Mouse (Mus musculus) CD4-positive helper T cell, adult 2 months (primary cell): ENCODE measurements around the gene Lin7a.
"Not testable (repeated sequence)": the region's sequence is repeated elsewhere in the genome, so short reads cannot be mapped to it uniquely, and the experiment has no call there.

ENCODE experiments used
- DNase-seq: peaks from one replicate; pipeline ENCODE4 v3.0.0-alpha.2; 2012; ENCODE audit warnings: low read depth, missing footprints, low spot score

The Lin7a gene

GRCm38 (mm10) chr10:107237076-107237475 lies 34.4 kb upstream of the Lin7a start:
- no peak for DNase-seq

- no peak for DNase-seq
These were observed 33.8 kb upstream of the Lin7a start for GRCm38 (mm10) chr10:107237736-107238135.

- DNase-seq: no peak
These were observed 33.2 kb upstream of the Lin7a start for GRCm38 (mm10) chr10:107238151-107238860.

GRCm38 (mm10) chr10:107238861-107239435 lies 32.5 kb upstream of the Lin7a start:
- DNase-seq: no peak

- DNase-seq: no peak
These were observed 31.7 kb upstream of the Lin7a start for GRCm38 (mm10) chr10:107239651-107240330.

GRCm38 (mm10) chr10:107240446-107240845 lies 31.0 kb upstream of the Lin7a start:
- DNase-seq: no peak

GRCm38 (mm10) chr10:107240986-107241385 lies 30.5 kb upstream of the Lin7a start:
- DNase-seq: no peak

- no peak for DNase-seq
These were observed 30.1 kb upstream of the Lin7a start for GRCm38 (mm10) chr10:107241406-107241805.

- not testable (repeated sequence) for DNase-seq
These were observed 29.5 kb upstream of the Lin7a start for GRCm38 (mm10) chr10:107241999-107242398.

GRCm38 (mm10) chr10:107242696-107243400 lies 28.6 kb upstream of the Lin7a start:
- no peak for DNase-seq

- no peak for DNase-seq
These were observed 27.3 kb upstream of the Lin7a start for GRCm38 (mm10) chr10:107244211-107244610.

GRCm38 (mm10) chr10:107244691-107245530 lies 26.6 kb upstream of the Lin7a start:
- DNase-seq: no peak

- DNase-seq: no peak
These were observed 26.0 kb upstream of the Lin7a start for GRCm38 (mm10) chr10:107245531-107245840.

GRCm38 (mm10) chr10:107245961-107246460 lies 25.5 kb upstream of the Lin7a start:
- no peak for DNase-seq

- DNase-seq: no peak
These were observed 24.4 kb upstream of the Lin7a start for GRCm38 (mm10) chr10:107247001-107247670.

GRCm38 (mm10) chr10:107248481-107248880 lies 23.0 kb upstream of the Lin7a start:
- DNase-seq: no peak

- no peak for DNase-seq
These were observed 22.4 kb upstream of the Lin7a start for GRCm38 (mm10) chr10:107249056-107249455.

- DNase-seq: no peak
These were observed 21.8 kb upstream of the Lin7a start for GRCm38 (mm10) chr10:107249606-107250186.

- DNase-seq: no peak
These were observed 20.9 kb upstream of the Lin7a start for GRCm38 (mm10) chr10:107250346-107251210.
